Mouse (Mus musculus) stomach, embryonic 16.5 days (tissue): ENCODE results near the gene Cmtr1. TPM values are rescaled to one million over a fixed set of nuclear protein-coding genes. Genes with fewer than 3 reads are reported as not detected.
"Not testable (repeated sequence)": the region's sequence is repeated elsewhere in the genome, so short reads cannot be mapped to it uniquely, and the experiment has no call there.

Source experiments
- ATAC-seq: fragments of 200-750 bp; cut with Nextera tagmentation; 2 replicates; pipeline ENCODE4 v1.8.0; 2017; ENCODE audit warnings: moderate number of reproducible peaks, moderate TSS enrichment; ENCODE audit not compliant: insufficient read depth, low FRiP score
- H3K27ac ChIP-seq: fragments of 300-500 bp; sonication (generic); 2 replicates; pipeline ENCODE4 v1.5.1; 2014; ENCODE audit warnings: low read length
- H3K27me3 ChIP-seq: fragments of 300-500 bp; sonication (generic); 2 replicates; pipeline ENCODE4 v1.6.1; 2014; ENCODE audit warnings: low read length, control low read depth, mixed read lengths; ENCODE audit not compliant: control insufficient read depth, insufficient read depth
- H3K36me3 ChIP-seq: fragments of 300-500 bp; sonication (generic); 2 replicates; pipeline ENCODE4 v1.6.1; 2014; ENCODE audit warnings: low read length; ENCODE audit not compliant: control insufficient read depth, insufficient read depth
- H3K4me1 ChIP-seq: fragments of 300-500 bp; sonication (generic); 2 replicates; pipeline ENCODE4 v1.6.1; 2014; ENCODE audit warnings: low read length, control low read depth, mixed read lengths; ENCODE audit not compliant: control insufficient read depth, insufficient read depth
- H3K4me2 ChIP-seq: fragments of 300-500 bp; sonication (generic); 2 replicates; pipeline ENCODE4 v1.6.1; 2014; ENCODE audit warnings: low read depth, low read length, mixed read lengths
- H3K4me3 ChIP-seq: fragments of 300-500 bp; sonication (generic); replicated peaks from 2 replicates; pipeline ENCODE4 v1.5.1; 2014; ENCODE audit warnings: mild to moderate bottlenecking, low read length
- H3K9ac ChIP-seq: fragments of 300-500 bp; sonication (generic); 2 replicates; pipeline ENCODE4 v1.6.1; 2014; ENCODE audit warnings: low read length
- H3K9me3 ChIP-seq: fragments of 300-500 bp; sonication (generic); replicated peaks from 2 replicates; pipeline ENCODE4 v1.6.1; 2016; ENCODE audit warnings: low read length, control low read depth; ENCODE audit not compliant: control insufficient read depth
- WGBS: fragments of 180-500 bp; shearing (Covaris S2); extraction: QIAGEN DNeasy Blood & Tissue Kit; methylation state at CpG from one replicate; pipeline ENCODE4 v1.1.7; 2014; 5-methylcytosine and 5-hydroxymethylcytosine counted together
- polyA plus RNA-seq: library from polyadenylated mRNA; unstranded; fragments of >200 nt; fragmentation: Nextera tagmentation; extraction: Ambion mirVana; gene quantifications from 2 replicates; pipeline ENCODE4 v1.2.1, GENCODE M21; 2015

Cmtr1 gene
- polyA plus RNA-seq: 102 and 110 TPM in 2 replicates

DNA sequence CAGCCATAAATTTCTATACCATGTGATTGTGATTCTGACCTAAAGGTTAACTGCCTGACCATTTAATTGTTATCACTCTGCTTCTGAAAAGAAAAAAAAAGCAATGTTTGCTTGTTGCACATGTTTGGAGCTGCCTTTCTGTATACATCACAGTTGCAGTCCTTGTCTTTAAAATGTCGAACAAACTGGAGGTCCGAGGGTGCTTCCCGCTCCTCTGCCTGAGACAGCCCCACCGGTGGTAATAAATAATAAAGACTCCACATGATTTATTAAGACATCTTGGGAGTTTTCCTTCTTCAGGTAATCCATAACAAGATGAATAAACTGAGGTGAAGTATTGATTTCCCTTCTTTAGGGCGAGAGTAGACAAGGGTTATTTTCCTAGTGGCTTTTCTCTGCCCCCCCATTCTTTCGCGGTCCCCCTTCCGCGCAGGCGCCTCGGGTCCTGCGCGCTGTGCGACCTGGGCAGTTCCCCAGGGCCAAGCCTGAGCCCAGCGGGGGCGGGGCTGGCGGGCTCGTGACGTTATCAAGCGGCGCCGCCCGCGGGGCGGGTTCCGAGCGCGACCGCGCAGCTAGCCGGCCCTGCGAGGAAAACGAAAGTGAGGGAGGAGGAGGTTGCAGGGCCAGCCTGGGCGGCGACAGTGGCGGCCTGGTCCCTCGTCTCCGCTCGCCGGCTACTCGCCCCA lies at the start of gene Cmtr1:
Gene Cmtr1, plus strand, starts transcription at position 520 of the 686 bp plus-strand sequence.
- H3K27me3 ChIP-seq: no peaks in the 10 kb centered on the region
- H3K9me3 ChIP-seq: no peaks in the 10 kb centered on the region
- peak within 1 kb of the TSS; percentile 92 for H3K4me3 ChIP-seq
- H3K9ac ChIP-seq: peak within 1 kb of the TSS; percentile 98
- no peaks in the 10 kb centered on the region for H3K36me3 ChIP-seq
- H3K4me2 ChIP-seq: peak within 1 kb of the TSS; percentile 75
- ATAC-seq: peak; percentile 99
- peak within 1 kb of the TSS; percentile 88 for H3K27ac ChIP-seq
- H3K4me1 ChIP-seq: peaks cover 7% of the 10 kb centered on the region; the same call in 1 of the 2 replicates
- WGBS: under 1% methylated on average over 41 of the region's 41 CpGs

DNA sequence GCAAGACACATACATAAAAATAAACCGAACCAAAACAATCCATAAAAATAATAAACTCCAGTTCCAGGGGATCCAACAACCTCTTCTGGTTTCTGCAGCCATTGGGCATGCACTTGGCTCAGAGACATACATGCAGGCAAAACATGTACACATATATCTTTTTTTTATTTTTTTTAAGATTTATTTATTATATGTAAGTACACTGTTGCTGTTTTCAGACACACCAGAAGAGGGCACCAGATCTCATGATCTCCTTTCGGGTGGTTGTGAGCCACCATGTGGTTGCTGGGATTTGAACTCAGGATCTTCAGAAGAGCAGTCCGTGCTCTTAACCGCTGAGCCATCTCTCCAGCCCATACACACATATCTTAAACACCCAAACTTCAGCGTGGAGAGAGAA lies 46.9 kb upstream of the Cmtr1 start:
- not testable (repeated sequence) for H3K9ac ChIP-seq, H3K27me3 ChIP-seq, ATAC-seq, H3K4me2 ChIP-seq, H3K4me3 ChIP-seq, H3K27ac ChIP-seq, H3K36me3 ChIP-seq, H3K9me3 ChIP-seq
- peaks cover 23% of the 10 kb centered on the region for H3K4me1 ChIP-seq
- WGBS: 84% methylated on average over 5 of the region's 5 CpGs

DNA sequence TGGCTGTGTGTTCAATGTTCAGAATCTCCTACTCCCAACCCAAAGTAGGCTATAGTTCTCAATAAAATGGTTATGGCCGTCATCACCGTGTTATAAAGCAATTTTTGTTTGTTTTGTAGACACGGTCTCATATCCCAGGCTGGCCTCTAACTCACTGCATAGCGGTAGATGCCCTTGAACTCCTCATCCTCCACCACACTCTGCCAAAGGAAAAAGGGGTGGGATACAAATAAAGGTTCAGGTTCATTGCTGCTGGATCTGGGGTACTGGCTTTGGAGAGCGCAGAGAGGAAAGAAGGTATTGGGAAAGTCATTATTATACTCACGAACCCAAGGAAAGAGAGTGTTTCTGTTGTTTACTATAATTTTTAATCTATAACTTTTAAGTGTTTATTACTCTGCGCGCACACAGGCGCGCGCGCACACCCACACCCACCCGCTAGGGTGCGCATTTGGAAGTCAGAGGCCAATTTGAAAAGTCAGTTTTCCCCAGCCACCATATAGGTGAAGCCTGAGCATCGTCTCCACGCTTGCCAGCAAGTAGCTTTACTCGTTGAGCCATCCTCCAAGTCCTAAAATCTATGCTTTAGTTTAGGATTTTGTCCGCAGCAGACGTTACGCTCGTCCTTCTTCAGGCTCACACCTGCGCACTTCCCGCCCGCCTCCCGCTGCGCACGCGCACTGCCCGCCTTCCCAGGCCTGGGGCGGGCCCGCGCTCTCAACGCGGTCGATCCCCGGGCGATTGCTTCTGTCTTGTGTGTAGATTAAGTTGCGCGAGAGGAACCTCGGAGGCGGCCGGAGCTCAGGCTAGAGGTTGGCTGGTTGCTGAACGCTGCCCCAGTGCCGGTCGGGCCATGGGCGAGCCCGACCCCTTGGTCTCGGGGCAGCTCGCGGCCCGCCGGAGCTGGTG lies 46.0 kb upstream of the Cmtr1 start, which contains the start of the genes Rnf8 and Gm28043:
Gene Rnf8, plus strand, starts transcription at position 676 of the 909 bp plus-strand sequence.
Gene Gm28043, plus strand, starts transcription at position 762 of the 909 bp plus-strand sequence.
- H3K27ac ChIP-seq: peak within 1 kb of the TSS; percentile 96
- peak; percentile 94 for ATAC-seq
- 2% methylated on average over 52 of the region's 52 CpGs for WGBS
- H3K36me3 ChIP-seq: no peaks in the 10 kb centered on the region
- H3K4me2 ChIP-seq: peak within 1 kb of the TSS; percentile 90
- peaks cover 23% of the 10 kb centered on the region for H3K4me1 ChIP-seq
- H3K9ac ChIP-seq: peak within 1 kb of the TSS; percentile 99
- H3K9me3 ChIP-seq: no peaks in the 10 kb centered on the region
- H3K4me3 ChIP-seq: peak within 1 kb of the TSS; percentile 92
- H3K27me3 ChIP-seq: no peaks in the 10 kb centered on the region

DNA sequence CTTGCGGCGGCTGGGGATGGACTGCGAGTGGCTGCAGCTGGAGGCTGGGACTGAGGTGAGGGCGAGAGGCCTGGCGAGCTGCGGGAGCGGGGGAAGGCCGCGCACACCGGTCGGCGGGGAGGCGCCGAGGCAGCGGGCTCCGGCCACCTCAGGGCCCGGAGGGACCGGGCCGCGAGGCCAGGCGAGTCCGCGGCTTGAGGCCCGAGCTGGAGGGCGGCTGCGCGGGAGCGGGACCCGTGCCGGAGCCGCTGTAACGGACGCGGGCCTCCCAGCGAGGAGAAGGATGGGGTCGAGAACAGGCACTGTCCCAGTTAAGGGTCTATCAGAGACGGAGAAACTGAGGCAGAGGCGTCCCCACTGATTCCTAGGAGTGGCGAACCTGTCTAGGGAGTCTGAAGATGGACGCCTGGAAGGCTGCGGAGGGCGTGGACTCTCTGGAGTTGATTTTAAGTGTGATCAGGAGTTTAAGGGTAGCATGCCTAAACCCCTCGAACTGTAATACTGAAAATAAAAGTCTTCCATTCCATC lies 45.3 kb upstream of the Cmtr1 start:
- Histone ChIP-seq H3K27me3 (no peaks in the 10 kb centered on the region), H3K4me2 (peak overlapping the region; percentile 90), H3K4me3 (peak overlapping the region; percentile 92), H3K9me3 (no peaks in the 10 kb centered on the region), H3K27ac (peak overlapping the region; percentile 96), H3K4me1 (peaks cover 23% of the 10 kb centered on the region), H3K36me3 (no peaks in the 10 kb centered on the region), H3K9ac (peak overlapping the region; percentile 99)
- ATAC-seq: peak; percentile 45; the same call in 1 of the 2 replicates
- under 1% methylated on average over 43 of the region's 43 CpGs for WGBS

DNA sequence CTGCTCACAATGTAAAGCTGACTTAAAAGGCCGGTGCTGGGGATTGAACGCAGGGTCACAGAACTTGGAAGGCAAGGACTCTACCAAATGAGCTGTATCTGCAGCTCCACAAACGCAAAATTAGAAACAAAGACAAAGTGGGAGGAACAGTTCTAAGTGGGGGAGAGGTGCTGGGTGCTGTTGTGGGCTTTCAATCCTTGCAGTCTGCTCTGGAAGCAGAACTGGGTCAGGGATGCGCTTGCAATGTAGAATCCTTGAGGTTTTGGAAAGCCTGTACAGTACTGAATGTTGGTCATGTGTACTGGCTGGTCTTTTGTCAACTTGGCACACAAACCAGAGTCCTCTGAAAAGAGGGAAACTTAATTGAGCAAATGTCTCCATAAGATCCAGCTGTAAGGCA lies 44.8 kb upstream of the Cmtr1 start:
- Histone ChIP-seq H3K4me1 (peaks cover 23% of the 10 kb centered on the region), H3K36me3 (no peaks in the 10 kb centered on the region), H3K9me3 (no peaks in the 10 kb centered on the region), H3K4me3 (peak overlapping the region; percentile 92), H3K4me2 (peak overlapping the region; percentile 90), H3K9ac (peak overlapping the region; percentile 99), H3K27me3 (no peaks in the 10 kb centered on the region), H3K27ac (0 out of 2 replicates have a peak overlapping the region, but pooled peaks have one; percentile 96)
- 7% methylated on average over 4 of the region's 4 CpGs for WGBS
- no peak for ATAC-seq

DNA sequence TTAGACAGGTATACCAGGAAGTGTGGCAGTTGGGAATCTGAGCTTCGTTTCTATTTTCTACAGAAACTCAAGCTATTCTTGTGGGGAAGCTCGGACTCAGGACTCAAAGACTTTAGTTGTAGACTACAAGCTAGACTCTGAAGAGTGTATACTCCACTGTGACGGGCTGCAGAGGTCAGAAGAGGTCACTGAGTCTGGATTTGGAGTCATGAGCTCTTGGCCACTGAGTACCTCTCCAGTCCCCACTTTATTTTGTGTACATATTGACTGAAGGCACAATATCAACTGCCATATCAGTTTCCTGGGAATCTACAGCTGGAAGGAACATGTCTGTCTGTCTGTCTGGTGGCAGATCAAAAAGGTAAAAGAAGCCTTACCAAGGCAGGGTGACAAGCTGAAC lies 41.2 kb upstream of the Cmtr1 start:
- 79% methylated on average over 3 of the region's 3 CpGs for WGBS
- ATAC-seq: no peak
- 0 out of 2 replicates have a peak, but pooled peaks cover 5% of the 10 kb centered on the region for H3K36me3 ChIP-seq

DNA sequence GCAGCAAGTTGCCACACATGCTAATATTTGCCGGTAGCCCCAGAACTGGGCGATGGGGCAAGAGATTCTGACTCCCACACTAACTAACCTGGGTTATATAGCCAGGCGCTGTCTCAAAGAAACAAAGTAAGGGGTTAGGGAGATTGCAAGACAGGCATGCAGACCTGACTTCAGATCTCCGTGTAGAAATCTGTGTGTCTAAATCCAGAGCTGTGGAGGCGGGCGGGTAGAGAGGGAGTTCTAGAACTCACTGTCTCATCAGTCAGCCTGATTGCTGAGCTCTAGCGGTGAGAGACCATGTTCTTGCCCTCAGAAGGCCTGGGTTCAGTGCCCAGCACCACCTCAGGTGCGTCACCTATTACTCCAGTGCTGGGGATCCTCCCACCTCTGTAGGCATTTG lies 36.9 kb upstream of the Cmtr1 start:
- Histone ChIP-seq H3K27ac (no peak overlapping the region), H3K4me2 (no peak overlapping the region), H3K4me3 (no peak overlapping the region), H3K27me3 (no peaks in the 10 kb centered on the region), H3K9me3 (no peaks in the 10 kb centered on the region), H3K9ac (no peak overlapping the region), H3K4me1 (no peaks in the 10 kb centered on the region), H3K36me3 (0 out of 2 replicates have a peak, but pooled peaks cover 8% of the 10 kb centered on the region)
- ATAC-seq: no peak
- WGBS: 86% methylated on average over 8 of the region's 8 CpGs

More for the DNA sequence above, 41.2 kb upstream of the Cmtr1 start:
- Histone ChIP-seq H3K27ac (no peak overlapping the region), H3K9ac (no peak overlapping the region), H3K9me3 (no peaks in the 10 kb centered on the region), H3K4me2 (no peak overlapping the region), H3K27me3 (no peaks in the 10 kb centered on the region), H3K4me3 (no peak overlapping the region), H3K4me1 (peaks cover 20% of the 10 kb centered on the region)

DNA sequence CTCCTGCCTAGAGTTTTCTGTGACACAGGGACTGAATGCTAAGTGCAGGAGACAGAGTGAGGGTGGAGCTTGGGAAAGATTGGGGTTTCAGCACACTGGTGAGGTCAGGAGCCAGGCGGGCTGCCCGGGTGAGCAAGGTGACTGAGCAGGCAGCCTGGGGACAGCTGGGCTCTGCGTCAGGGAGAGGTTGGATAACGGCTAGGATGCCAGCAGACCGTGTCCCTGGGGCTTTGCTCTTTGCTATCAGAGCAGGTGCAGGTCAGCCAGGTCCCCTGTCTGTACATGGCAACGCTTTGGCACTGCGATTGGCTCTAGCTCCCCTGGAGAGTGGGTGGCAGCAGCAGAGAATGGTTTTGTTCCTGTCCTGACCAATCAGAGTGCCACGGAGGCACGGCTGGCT lies 33.1 kb upstream of the Cmtr1 start:
- no peak overlapping the region for H3K27ac ChIP-seq
- H3K36me3 ChIP-seq: peaks cover 20% of the 10 kb centered on the region
- no peak overlapping the region for H3K4me2 ChIP-seq
- no peaks in the 10 kb centered on the region for H3K4me1 ChIP-seq
- no peak overlapping the region for H3K4me3 ChIP-seq
- no peak overlapping the region for H3K9ac ChIP-seq
- 94% methylated on average over 9 of the region's 9 CpGs for WGBS
- no peaks in the 10 kb centered on the region for H3K27me3 ChIP-seq
- H3K9me3 ChIP-seq: no peaks in the 10 kb centered on the region
- no peak for ATAC-seq
